Mouse (Mus musculus): ENCODE results near the gene Retsat.

- TF ChIP-seq CTCF (IDR thresholded peaks at IDR 0.05; ENCODE audit: borderline replicate concordance, control insufficient read depth, extremely low read depth, insufficient read depth, low read length, poor library complexity) (no peak), POLR2A (IDR thresholded peaks at IDR 0.05; ENCODE audit: control insufficient read depth, extremely low read depth, insufficient read depth, low read length, poor library complexity) (no peak)
Observed at GRCm38 (mm10) chr6:72608662-72609184, 10.4 kb downstream of the Retsat start.

All from thymus, adult 2 months (tissue).